Mouse (Mus musculus) 416B (cell line): ENCODE measurements around the gene Zfp157.
"Not testable (repeated sequence)": the region's sequence is repeated elsewhere in the genome, so short reads cannot be mapped to it uniquely, and the experiment has no call there.

Source experiments
- DNase-seq: peaks from one replicate; pipeline ENCODE4 v3.0.0; 2011; ENCODE audit warnings: low read depth

The Zfp157 gene

GRCm38 (mm10) chr5:138441286-138442194 is at the start of gene Zfp157:
Gene Zfp157 (plus strand): TSS chr5:138441468.
- DNase-seq, result peak; percentile 95

GRCm38 (mm10) chr5:138397795-138398337 is 43.4 kb upstream of the Zfp157 start:
- DNase-seq, result no peak

- not testable (repeated sequence) for DNase-seq
Measured at GRCm38 (mm10) chr5:138400431-138400830, 40.8 kb upstream of the Zfp157 start.

DNA sequence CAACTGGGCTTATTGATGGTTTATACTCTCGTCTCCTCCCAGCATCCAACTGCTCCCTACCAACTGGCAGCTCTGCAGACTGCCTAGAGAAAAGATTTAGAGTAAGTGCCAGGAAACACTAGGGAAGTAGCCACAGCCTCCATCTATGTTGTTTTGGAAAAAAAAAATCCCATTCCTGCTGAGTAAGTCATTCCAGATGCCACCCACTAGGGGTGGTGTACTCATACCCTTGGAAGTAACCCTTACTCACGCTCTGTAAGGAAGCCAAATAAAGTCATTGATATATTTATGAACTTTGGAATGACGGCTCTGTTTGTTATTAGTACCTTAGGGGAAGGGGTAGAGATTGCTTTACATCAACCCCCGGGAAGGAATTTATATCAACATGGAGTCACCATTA is 17.1 kb downstream of the Zfp157 start:
- no peak for DNase-seq

DNA sequence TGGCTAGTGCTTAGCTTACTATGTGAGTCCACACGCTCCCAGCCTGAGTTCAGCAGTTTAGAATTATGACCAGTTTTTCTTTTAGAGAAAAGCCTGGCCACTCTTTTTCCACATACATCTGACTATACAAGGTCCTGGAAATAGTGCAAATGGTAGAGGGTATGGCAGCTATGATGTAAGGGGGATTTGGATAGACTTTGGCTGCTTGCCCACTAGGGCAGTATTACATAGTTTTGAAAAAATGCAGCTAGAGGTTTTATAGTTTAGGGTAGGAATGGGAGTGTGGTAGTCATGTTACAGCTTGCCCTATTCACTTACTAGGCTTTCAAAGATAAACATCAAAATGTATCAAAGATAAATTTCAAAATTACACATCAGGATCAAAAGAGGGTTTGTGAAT is 17.8 kb downstream of the Zfp157 start:
- no peak for DNase-seq

GRCm38 (mm10) chr5:138473601-138474000 is 32.3 kb downstream of the Zfp157 start:
- peak; percentile 68 for DNase-seq

DNA sequence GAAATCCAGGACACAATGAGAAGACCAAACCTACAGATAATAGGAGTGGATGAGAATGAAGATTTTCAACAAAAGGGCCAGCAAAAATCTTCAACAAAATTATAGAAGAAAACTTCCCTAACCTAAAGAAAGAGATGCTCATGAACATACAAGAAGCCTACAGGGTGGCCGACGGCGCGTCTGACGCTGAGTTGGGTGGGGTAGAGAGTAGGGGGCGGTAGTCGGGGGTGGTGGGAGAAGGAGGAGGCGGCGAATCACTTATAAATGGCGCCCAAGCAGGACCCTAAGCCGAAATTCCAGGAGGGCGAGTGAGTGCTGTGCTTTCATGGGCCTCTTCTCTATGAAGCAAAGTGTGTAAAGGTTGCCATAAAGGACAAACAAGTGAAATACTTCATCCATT is 63.3 kb downstream of the Zfp157 start:
- not testable (repeated sequence) for DNase-seq
